Comparison of ENCODE assay signal across 8 mouse cellular contexts in genomic region chr11:115807971-115808370, GRCm38 (mm10). TPM values are rescaled to one million over a fixed set of nuclear protein-coding genes. Genes with fewer than 3 reads are reported as not detected.
DNase-seq lines count a peak whose midpoint lies in the region; ATAC-seq and TF ChIP-seq lines count a peak whose summit lies in the region.

No protein-coding gene starts in this region.

- H3K9me3 ChIP-seq in liver, embryonic 15.5 days (replicated peaks) = no peaks in the 10 kb centered on the region
- H3K9me3 ChIP-seq in forebrain, embryonic 12.5 days = no peaks in the 10 kb centered on the region
- no peaks in the 10 kb centered on the region for H3K9me3 ChIP-seq in hindbrain, embryonic 15.5 days

- H3K27ac ChIP-seq in liver, embryonic 15.5 days (replicated peaks) = 0 out of 2 replicates have a peak overlapping the region, but pooled peaks have one; percentile 78
- peak overlapping the region; percentile 59 for H3K27ac ChIP-seq in forebrain, embryonic 12.5 days
- H3K27ac ChIP-seq in hindbrain, embryonic 15.5 days (replicated peaks) = peak overlapping the region; percentile 66
- peak overlapping the region; percentile 61; the same call in 1 of the 2 replicates for H3K27ac ChIP-seq in olfactory bulb, adult 2 months (ENCODE audit: insufficient read depth, low read depth, low read length)

- no peak for TF ChIP-seq CTCF in olfactory bulb, adult 2 months (IDR thresholded peaks at IDR 0.05; ENCODE audit: insufficient read depth, low read depth, low read length)

- peaks cover 59% of the 10 kb centered on the region for H3K36me3 ChIP-seq in liver, embryonic 15.5 days (replicated peaks)
- peaks cover 53% of the 10 kb centered on the region for H3K36me3 ChIP-seq in forebrain, embryonic 12.5 days (replicated peaks)
- H3K36me3 ChIP-seq in hindbrain, embryonic 15.5 days = peaks cover 1% of the 10 kb centered on the region; the same call in 1 of the 2 replicates

- H3K27me3 ChIP-seq in liver, embryonic 15.5 days = no peaks in the 10 kb centered on the region
- no peaks in the 10 kb centered on the region for H3K27me3 ChIP-seq in forebrain, embryonic 12.5 days
- H3K27me3 ChIP-seq in hindbrain, embryonic 15.5 days = no peaks in the 10 kb centered on the region

- no peak overlapping the region for H3K4me3 ChIP-seq in liver, embryonic 15.5 days (replicated peaks)
- H3K4me3 ChIP-seq in forebrain, embryonic 12.5 days (replicated peaks) = no peak overlapping the region
- no peak overlapping the region for H3K4me3 ChIP-seq in hindbrain, embryonic 15.5 days
- no peak overlapping the region for H3K4me3 ChIP-seq in olfactory bulb, adult 2 months (ENCODE audit: insufficient read depth, low read depth, low read length)

- DNase-seq in liver = no peak
- no peak for DNase-seq in urinary bladder, adult 18-20 months (ENCODE audit: low spot score in 2 of 2)
- no peak for DNase-seq in cerebellum, adult 9-10 months
- DNase-seq in cerebellum, adult 11-12 months = no peak

- no peak for ATAC-seq in liver, embryonic 15.5 days (ENCODE audit: insufficient read depth)
- ATAC-seq in forebrain, embryonic 12.5 days (ENCODE audit: low FRiP score) = no peak
- no peak for ATAC-seq in hindbrain, embryonic 15.5 days (ENCODE audit: low FRiP score, low read depth)

- H3K4me2 ChIP-seq in liver, embryonic 15.5 days = no peak overlapping the region
- H3K4me2 ChIP-seq in forebrain, embryonic 12.5 days = peak overlapping the region; percentile 85
- H3K4me2 ChIP-seq in hindbrain, embryonic 15.5 days = peak overlapping the region; percentile 85; the same call in 1 of the 2 replicates

- TF ChIP-seq POLR2A in olfactory bulb, adult 2 months (IDR thresholded peaks at IDR 0.05; ENCODE audit: insufficient read depth, low read depth, low read length) = no peak

- no peak overlapping the region for H3K9ac ChIP-seq in liver, embryonic 15.5 days
- H3K9ac ChIP-seq in forebrain, embryonic 12.5 days = 0 out of 2 replicates have a peak overlapping the region, but pooled peaks have one; percentile 13
- H3K9ac ChIP-seq in hindbrain, embryonic 15.5 days = no peak overlapping the region

- 85% methylated on average over 11 of the region's 11 CpGs for WGBS in liver, embryonic 15.5 days (ENCODE audit: insufficient replicate concordance)
- 44% methylated on average over 11 of the region's 11 CpGs for WGBS in forebrain, embryonic 12.5 days
- WGBS in hindbrain, embryonic 15.5 days = 44% methylated on average over 11 of the region's 11 CpGs
- 67% methylated on average over 11 of the region's 11 CpGs for WGBS in olfactory bulb, adult 2 months

- H3K4me1 ChIP-seq in liver, embryonic 15.5 days (replicated peaks) = peaks cover 97% of the 10 kb centered on the region
- H3K4me1 ChIP-seq in forebrain, embryonic 12.5 days = peaks cover 64% of the 10 kb centered on the region
- peaks cover 58% of the 10 kb centered on the region for H3K4me1 ChIP-seq in hindbrain, embryonic 15.5 days (replicated peaks)
- H3K4me1 ChIP-seq in olfactory bulb, adult 2 months (ENCODE audit: control insufficient read depth, insufficient read depth, low read length) = peaks cover 13% of the 10 kb centered on the region

RNA-seq across cellular contexts. Expression of gene Caskin2, which starts 5.5 kb away (rescaled TPM):
- 5.7 and 6.7 TPM in 2 replicates for polyA plus RNA-seq in liver, embryonic 15.5 days (2015; fragmentation: Nextera tagmentation; extraction: Ambion mirVana)
- polyA plus RNA-seq in forebrain, embryonic 12.5 days (2016; fragmentation: Nextera tagmentation; extraction: Ambion mirVana) = 15.5 and 19.5 TPM in 2 replicates
- 9.9 and 12.2 TPM in 2 replicates for polyA plus RNA-seq in hindbrain, embryonic 15.5 days (2015; fragmentation: Nextera tagmentation; extraction: Ambion mirVana)
- not detected in 2 replicates for polyA plus RNA-seq in olfactory bulb, adult 2 months (2012; ENCODE audit: insufficient read depth, insufficient read length, low replicate concordance, missing spikeins)

RNA-seq across cellular contexts. Expression of gene Tsen54, which starts 6.6 kb away (rescaled TPM):
- polyA plus RNA-seq in liver, embryonic 15.5 days (2015; fragmentation: Nextera tagmentation; extraction: Ambion mirVana) = 13.7 and 18.7 TPM in 2 replicates
- 27.1 and 28.4 TPM in 2 replicates for polyA plus RNA-seq in forebrain, embryonic 12.5 days (2016; fragmentation: Nextera tagmentation; extraction: Ambion mirVana)
- polyA plus RNA-seq in hindbrain, embryonic 15.5 days (2015; fragmentation: Nextera tagmentation; extraction: Ambion mirVana) = 22.3 and 23.6 TPM in 2 replicates
- polyA plus RNA-seq in olfactory bulb, adult 2 months (2012; ENCODE audit: insufficient read depth, insufficient read length, low replicate concordance, missing spikeins) = not detected in 2 replicates

RNA-seq across cellular contexts. Expression of gene Llgl2, which starts 15.9 kb away (rescaled TPM):
- polyA plus RNA-seq in liver, embryonic 15.5 days (2015; fragmentation: Nextera tagmentation; extraction: Ambion mirVana) = 11.9 and 16.2 TPM in 2 replicates
- 2.4 and 2.7 TPM in 2 replicates for polyA plus RNA-seq in forebrain, embryonic 12.5 days (2016; fragmentation: Nextera tagmentation; extraction: Ambion mirVana)
- polyA plus RNA-seq in hindbrain, embryonic 15.5 days (2015; fragmentation: Nextera tagmentation; extraction: Ambion mirVana) = 1.3 TPM in 2 replicates
- polyA plus RNA-seq in olfactory bulb, adult 2 months (2012; ENCODE audit: insufficient read depth, insufficient read length, low replicate concordance, missing spikeins) = not detected in 2 replicates

RNA-seq across cellular contexts. Expression of gene Tmem94, which starts 42.7 kb away (rescaled TPM):
- 9.9 and 10.1 TPM in 2 replicates for polyA plus RNA-seq in liver, embryonic 15.5 days (2015; fragmentation: Nextera tagmentation; extraction: Ambion mirVana)
- polyA plus RNA-seq in forebrain, embryonic 12.5 days (2016; fragmentation: Nextera tagmentation; extraction: Ambion mirVana) = 39.0 and 45.2 TPM in 2 replicates
- polyA plus RNA-seq in hindbrain, embryonic 15.5 days (2015; fragmentation: Nextera tagmentation; extraction: Ambion mirVana) = 24.2 and 27.9 TPM in 2 replicates
- polyA plus RNA-seq in olfactory bulb, adult 2 months (2012; ENCODE audit: insufficient read depth, insufficient read length, low replicate concordance, missing spikeins) = not detected in 2 replicates

RNA-seq across cellular contexts. Expression of gene Myo15b, which starts 50.2 kb away (rescaled TPM):
- polyA plus RNA-seq in liver, embryonic 15.5 days (2015; fragmentation: Nextera tagmentation; extraction: Ambion mirVana) = 0.45 and 0.46 TPM in 2 replicates
- polyA plus RNA-seq in forebrain, embryonic 12.5 days (2016; fragmentation: Nextera tagmentation; extraction: Ambion mirVana) = 0.17 and 0.31 TPM in 2 replicates
- 0.17 and 0.19 TPM in 2 replicates for polyA plus RNA-seq in hindbrain, embryonic 15.5 days (2015; fragmentation: Nextera tagmentation; extraction: Ambion mirVana)
- not detected in 2 replicates for polyA plus RNA-seq in olfactory bulb, adult 2 months (2012; ENCODE audit: insufficient read depth, insufficient read length, low replicate concordance, missing spikeins)

Comparison
In these comparisons a context has a peak if more than half of its experiments do, and no peak if none do; other contexts are left out.
1. RNA of gene Tsen54, which starts 6.6 kb away (polyA plus RNA-seq): 27.1 to 28.4 TPM in forebrain, embryonic 12.5 days, 22.3 to 23.6 TPM in hindbrain, embryonic 15.5 days and 13.7 to 18.7 TPM in liver, embryonic 15.5 days; not detected in olfactory bulb, adult 2 months; every median in the first group is over 10 times any median in the second.
2. Peak in every context shown above with its lines, with median percentiles within 50 percentile points of each other: H3K27ac ChIP-seq.